21 mouse cellular contexts compared by ENCODE assay signal in genomic region chr19:22796996-22797395, GRCm38 (mm10).
DNase-seq lines count a peak whose midpoint lies in the region; ATAC-seq and TF ChIP-seq lines count a peak whose summit lies in the region.
"Had no signal": no experiment of that assay in that cellular context is flagged by ENCODE, and none has a peak within 500 bp of the region (broad histone marks: within the 10 kb centered on the region; RNA-seq: fewer than 3 reads in every experiment).

No protein-coding gene starts in this region.

- no peak overlapping the region for H3K4me2 ChIP-seq in midbrain, embryonic 13.5 days (replicated peaks)
- H3K4me2 ChIP-seq: embryonic facial prominence, embryonic 12.5 days; forebrain, embryonic 15.5 days; hindbrain, embryonic 14.5 days; intestine, embryonic 15.5 days had no signal

- H3K9ac ChIP-seq in midbrain, embryonic 13.5 days (replicated peaks): no peak overlapping the region
- H3K9ac ChIP-seq: embryonic facial prominence, embryonic 12.5 days; forebrain, embryonic 15.5 days; hindbrain, embryonic 14.5 days; intestine, embryonic 15.5 days had no signal

- 94% methylated on average over 2 of the region's 2 CpGs for WGBS in midbrain, embryonic 13.5 days

- no peaks in the 10 kb centered on the region for H3K4me1 ChIP-seq in midbrain, embryonic 13.5 days (replicated peaks)
- H3K4me1 ChIP-seq: embryonic facial prominence, embryonic 12.5 days; heart, embryonic 10.5 days; intestine, embryonic 15.5 days had no signal

- no peaks in the 10 kb centered on the region for H3K36me3 ChIP-seq in midbrain, embryonic 13.5 days
- H3K36me3 ChIP-seq: embryonic facial prominence, embryonic 12.5 days; forebrain, embryonic 15.5 days; heart, embryonic 10.5 days; intestine, embryonic 15.5 days had no signal

- no peaks in the 10 kb centered on the region for H3K9me3 ChIP-seq in midbrain, embryonic 13.5 days
- H3K9me3 ChIP-seq: embryonic facial prominence, embryonic 12.5 days; forebrain, embryonic 15.5 days; heart, embryonic 10.5 days; intestine, embryonic 15.5 days had no signal

- no peak overlapping the region for H3K4me3 ChIP-seq in layer of hippocampus, adult 2 months
- H3K4me3 ChIP-seq in midbrain, embryonic 13.5 days (replicated peaks): no peak overlapping the region
- H3K4me3 ChIP-seq: embryonic facial prominence, embryonic 12.5 days; forebrain, embryonic 15.5 days; heart, embryonic 10.5 days; intestine, embryonic 15.5 days had no signal

- no peaks in the 10 kb centered on the region for H3K27me3 ChIP-seq in midbrain, embryonic 13.5 days
- H3K27me3 ChIP-seq: CH12.LX; embryonic facial prominence, embryonic 12.5 days; forebrain, embryonic 15.5 days; intestine, embryonic 15.5 days; Patski had no signal

- peak overlapping the region; percentile 36; the same call in 1 of the 2 replicates for H3K27ac ChIP-seq in layer of hippocampus, adult 2 months
- H3K27ac ChIP-seq in midbrain, embryonic 13.5 days: no peak overlapping the region
- H3K27ac ChIP-seq: embryonic facial prominence, embryonic 12.5 days; forebrain, embryonic 15.5 days; heart, embryonic 10.5 days; hindbrain, embryonic 14.5 days; intestine, embryonic 15.5 days had no signal

- DNase-seq in cerebellum, adult 11-12 months: peak; percentile 54
- DNase-seq in cerebellum, adult 11 months: no peak
- peak; percentile 55 for DNase-seq in heart, adult 11 months
- no peak for DNase-seq in heart, postnatal 4 days
- peak; percentile 24 to 56 for DNase-seq in layer of hippocampus, adult 2 months (ENCODE audit: low spot score in 2 of 2)
- DNase-seq in layer of hippocampus, postnatal 36 days: peak; percentile 22 to 29
- DNase-seq: adrenal gland, adult 2 months; adrenal gland, postnatal 25 days; gastrocnemius, postnatal 14 days; heart, postnatal 10 days; kidney, adult 18-20 months had no signal

- no peak for TF ChIP-seq CTCF in layer of hippocampus, adult 2 months (conservative IDR thresholded peaks at IDR 0.05)

- ATAC-seq in midbrain, embryonic 13.5 days: no peak
- ATAC-seq in granulocyte monocyte progenitor cell, adult 5-6 weeks (replicated peaks; ENCODE audit: poor library complexity, severe bottlenecking): no peak
- ATAC-seq: activated CD4-positive, CD25-positive, alpha-beta regulatory T cell, adult 4 months; forebrain, embryonic 15.5 days; intestine, embryonic 15.5 days; Patski had no signal

Comparison
In these comparisons a context has a peak if more than half of its experiments do, and no peak if none do; other contexts are left out.
1. DNase-seq: peak in cerebellum, adult 11-12 months (single experiment), heart, adult 11 months (single experiment), layer of hippocampus, adult 2 months (2 of 2) and layer of hippocampus, postnatal 36 days (2 of 2); none in cerebellum, adult 11 months (single experiment) and heart, postnatal 4 days (single experiment).